Comparison of ENCODE assay signal across 8 mouse cellular contexts in the genomic region with DNA sequence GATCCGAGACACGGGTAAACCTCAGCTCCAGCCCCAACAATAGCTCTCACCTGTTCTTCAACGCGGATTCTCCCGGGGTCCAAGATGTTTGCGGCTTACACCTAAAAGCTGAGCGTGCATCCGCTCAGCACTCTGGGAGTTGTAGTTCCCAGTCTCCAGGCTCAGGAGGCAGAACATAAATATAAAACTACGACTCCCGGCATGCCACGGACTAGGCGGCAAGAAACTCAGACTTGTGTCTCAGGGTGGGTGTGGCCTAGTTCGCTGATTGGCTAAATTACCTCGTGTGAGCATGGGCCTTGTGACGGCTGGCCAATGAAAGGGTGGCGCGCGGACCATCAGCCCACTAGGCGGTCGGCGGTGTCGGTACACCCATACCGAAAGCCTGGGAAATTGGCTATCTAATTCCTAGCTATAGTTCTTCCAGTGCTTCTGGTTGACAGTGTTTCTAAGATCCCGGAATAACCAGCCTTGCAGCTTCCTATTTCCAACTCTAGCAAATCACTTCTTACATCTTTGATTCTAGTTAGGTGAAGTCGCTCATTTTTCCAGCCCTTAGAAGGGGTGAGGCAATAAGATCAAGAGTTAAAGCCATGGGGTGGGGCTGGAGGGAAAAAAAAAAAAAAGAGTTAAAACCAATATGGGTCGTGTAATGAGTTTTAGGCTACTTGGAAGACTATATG. TPM values are rescaled to one million over a fixed set of nuclear protein-coding genes. Genes with fewer than 3 reads are reported as not detected.
A peak's percentile ranks its signal among the peaks of the same experiment; 100 is the strongest.
DNase-seq lines count a peak whose midpoint lies in the region; ATAC-seq and TF ChIP-seq lines count a peak whose summit lies in the region.

A gene (minus strand): TSS at position 148 of the 683 bp plus-strand sequence.

- TF ChIP-seq CTCF in ES-Bruce4 (IDR thresholded peaks at IDR 0.05; ENCODE audit: low read depth, low read length): no peak
- TF ChIP-seq CTCF in liver, postnatal 0 days (IDR thresholded peaks at IDR 0.05; ENCODE audit: low read depth): peak; percentile 30

- TF ChIP-seq POLR2A in ES-Bruce4 (IDR thresholded peaks at IDR 0.05; ENCODE audit: insufficient read depth, low read length): peak; percentile 41

- H3K4me2 ChIP-seq in forebrain, embryonic 13.5 days: peak within 1 kb of the TSS; percentile 86
- peak within 1 kb of the TSS; percentile 72 for H3K4me2 ChIP-seq in liver, postnatal 0 days (ENCODE audit: low read depth, low read length)
- H3K4me2 ChIP-seq in neural tube, embryonic 14.5 days (ENCODE audit: low read depth, low read length): peak within 1 kb of the TSS; percentile 86

- peak within 1 kb of the TSS; percentile 99 for H3K4me3 ChIP-seq in ES-Bruce4 (ENCODE audit: low read depth, low read length)
- peak within 1 kb of the TSS; percentile 76 for H3K4me3 ChIP-seq in forebrain, embryonic 13.5 days
- peak within 1 kb of the TSS; percentile 54 for H3K4me3 ChIP-seq in liver, postnatal 0 days (ENCODE audit: low read depth, low read length)
- peak within 1 kb of the TSS; percentile 46 for H3K4me3 ChIP-seq in neural tube, embryonic 14.5 days (ENCODE audit: low read depth, low read length)

- peak; percentile 59; the same call in 1 of the 2 replicates for TF ChIP-seq EP300 in ES-Bruce4 (IDR thresholded peaks at IDR 0.05; ENCODE audit: insufficient read depth, low read depth, low read length)
- peak; percentile 32; the same call in 1 of the 2 replicates for TF ChIP-seq EP300 in liver, postnatal 0 days (IDR thresholded peaks at IDR 0.05; ENCODE audit: low read depth)

- no peaks in the 10 kb centered on the region for H3K9me3 ChIP-seq in ES-Bruce4 (replicated peaks; ENCODE audit: control insufficient read depth, insufficient read depth, low read length, poor library complexity, severe bottlenecking)
- H3K9me3 ChIP-seq in forebrain, embryonic 13.5 days (replicated peaks): no peaks in the 10 kb centered on the region
- H3K9me3 ChIP-seq in liver, postnatal 0 days (ENCODE audit: low read length): no peaks in the 10 kb centered on the region
- H3K9me3 ChIP-seq in neural tube, embryonic 14.5 days (ENCODE audit: control insufficient read depth, low read length): no peaks in the 10 kb centered on the region

- peak; percentile 100 for ATAC-seq in cerebellum, adult (ENCODE audit: insufficient number of reproducible peaks, low FRiP score, low TSS enrichment)
- ATAC-seq in forebrain, embryonic 13.5 days: peak; percentile 100
- ATAC-seq in liver, postnatal 0 days: peak; percentile 99
- ATAC-seq in neural tube, embryonic 14.5 days (ENCODE audit: low read depth): peak; percentile 100

- no peaks in the 10 kb centered on the region for H3K27me3 ChIP-seq in ES-Bruce4 (ENCODE audit: control insufficient read depth, insufficient read depth, low read length, poor library complexity, severe bottlenecking)
- H3K27me3 ChIP-seq in forebrain, embryonic 13.5 days: no peaks in the 10 kb centered on the region
- no peaks in the 10 kb centered on the region for H3K27me3 ChIP-seq in liver, postnatal 0 days (ENCODE audit: insufficient read depth, low read length)
- H3K27me3 ChIP-seq in neural tube, embryonic 14.5 days (ENCODE audit: control insufficient read depth, insufficient read depth, low read length): no peaks in the 10 kb centered on the region

- H3K36me3 ChIP-seq in ES-Bruce4 (ENCODE audit: control insufficient read depth, insufficient read depth, low read length, poor library complexity, severe bottlenecking): peaks cover 34% of the 10 kb centered on the region
- peaks cover 28% of the 10 kb centered on the region for H3K36me3 ChIP-seq in forebrain, embryonic 13.5 days (ENCODE audit: poor library complexity, severe bottlenecking)
- peaks cover 23% of the 10 kb centered on the region for H3K36me3 ChIP-seq in liver, postnatal 0 days (replicated peaks; ENCODE audit: insufficient read depth, low read length)
- H3K36me3 ChIP-seq in neural tube, embryonic 14.5 days (ENCODE audit: control insufficient read depth, insufficient read depth, low read length): 0 out of 2 replicates have a peak, but pooled peaks cover 15% of the 10 kb centered on the region

- H3K4me1 ChIP-seq in ES-Bruce4 (ENCODE audit: control insufficient read depth, insufficient read depth, low read length): no peaks in the 10 kb centered on the region
- H3K4me1 ChIP-seq in forebrain, embryonic 13.5 days: peaks cover 33% of the 10 kb centered on the region
- peaks cover 31% of the 10 kb centered on the region for H3K4me1 ChIP-seq in liver, postnatal 0 days (ENCODE audit: insufficient read depth)
- H3K4me1 ChIP-seq in neural tube, embryonic 14.5 days (ENCODE audit: control insufficient read depth, insufficient read depth, low read length): peaks cover 14% of the 10 kb centered on the region

- peak within 1 kb of the TSS; percentile 65 for H3K9ac ChIP-seq in ES-Bruce4 (ENCODE audit: low read depth, poor library complexity, severe bottlenecking)
- H3K9ac ChIP-seq in forebrain, embryonic 13.5 days: peak within 1 kb of the TSS; percentile 84
- peak within 1 kb of the TSS; percentile 50 for H3K9ac ChIP-seq in liver, postnatal 0 days (replicated peaks)
- H3K9ac ChIP-seq in neural tube, embryonic 14.5 days (replicated peaks; ENCODE audit: low read depth, low read length): peak within 1 kb of the TSS; percentile 57

- WGBS in forebrain, embryonic 13.5 days: under 1% methylated on average over 26 of the region's 26 CpGs
- WGBS in large intestine, adult 2 months: under 1% methylated on average over 26 of the region's 26 CpGs
- WGBS in liver, postnatal 0 days (ENCODE audit: insufficient replicate concordance): under 1% methylated on average over 26 of the region's 26 CpGs
- under 1% methylated on average over 26 of the region's 26 CpGs for WGBS in neural tube, embryonic 14.5 days

- intact Hi-C loops in heart, postnatal 10 days (cut with DNase I): loop anchor here (10.0 kb wide), 1 partner anchor 203 kb away; no protein-coding TSS in a partner anchor

- DNase-seq in heart, postnatal 10 days: peak; percentile 97 to 98
- peak; percentile 99 for DNase-seq in large intestine, adult 2 months (ENCODE audit: low read depth, low spot score)
- peak; percentile 95 for DNase-seq in liver, postnatal 0 days
- peak; percentile 93 for DNase-seq in testis, postnatal 10 days (ENCODE audit: low spot score)

- peak within 1 kb of the TSS; percentile 90 for H3K27ac ChIP-seq in ES-Bruce4 (ENCODE audit: insufficient read depth, low read length)
- peak within 1 kb of the TSS; percentile 72 for H3K27ac ChIP-seq in forebrain, embryonic 13.5 days
- peak within 1 kb of the TSS; percentile 75 for H3K27ac ChIP-seq in liver, postnatal 0 days (ENCODE audit: low read depth)
- H3K27ac ChIP-seq in neural tube, embryonic 14.5 days (ENCODE audit: low read depth, low read length): peak within 1 kb of the TSS; percentile 74

RNA-seq across cellular contexts. Expression of the gene that starts here (rescaled TPM):
- polyA plus RNA-seq in ES-Bruce4 (2011; ENCODE audit: insufficient read depth, insufficient read length, low read depth, missing spikeins): 260 and 266 TPM in 2 replicates
- polyA plus RNA-seq in forebrain, embryonic 13.5 days (2015; fragmentation: Nextera tagmentation; extraction: Ambion mirVana): 315 and 326 TPM in 2 replicates
- 10 to 100 TPM; 26.2 to 28.3 TPM for total RNA-seq in heart, postnatal 10 days (2021)
- polyA plus RNA-seq in large intestine, adult 2 months (2012; rRNA removed): 160 and 206 TPM in 2 replicates
- polyA plus RNA-seq in liver, postnatal 0 days (2015; fragmentation: Nextera tagmentation; extraction: Ambion mirVana): 75.8 and 82.2 TPM in 2 replicates
- 378 and 453 TPM in 2 replicates for polyA plus RNA-seq in neural tube, embryonic 14.5 days (2014; fragmentation: Nextera tagmentation; extraction: Ambion mirVana)

Comparison
In these comparisons a context has a peak if more than half of its experiments do, and no peak if none do; other contexts are left out.
1. Peak in every context shown above with its lines: DNase-seq, ATAC-seq, H3K4me3 ChIP-seq and H3K27ac ChIP-seq.
2. H3K4me3 ChIP-seq: peak in every context shown above with its lines; median percentile 99 in ES-Bruce4; 76 in forebrain, embryonic 13.5 days; 54 in liver, postnatal 0 days; 46 in neural tube, embryonic 14.5 days.